Mouse (Mus musculus) right cerebral cortex, postnatal 36 days (tissue): ENCODE measurements around the gene Acox2.

Experiments used
- DNase-seq, 2 experiments: peaks; one replicate each; pipeline ENCODE4 v3.0.0; 2022; ENCODE audit warnings: low spot score in 2 of 2, mixed read lengths in 1 of 2

The Acox2 gene

DNA sequence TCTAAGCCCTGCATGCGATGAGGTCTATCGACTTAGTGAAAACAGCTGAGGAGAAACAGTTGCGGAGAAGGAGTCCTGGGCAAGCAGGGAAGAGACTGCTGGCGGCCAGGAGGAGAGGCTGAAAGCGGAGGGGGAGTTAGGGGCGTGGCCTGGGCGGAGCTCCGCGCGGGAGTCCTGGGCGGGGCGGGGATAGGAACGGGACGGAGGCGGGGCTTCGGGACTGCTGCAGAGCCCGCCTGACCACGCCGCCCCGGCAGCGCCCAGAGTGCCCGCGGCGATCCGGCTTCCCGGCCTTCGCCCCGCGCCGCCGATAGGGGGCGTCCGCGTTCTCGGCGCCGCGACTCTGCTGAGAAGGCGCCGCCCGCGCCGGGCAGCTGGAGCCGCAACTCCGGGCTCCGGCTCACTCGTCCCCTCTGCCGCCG lies 45.3 kb downstream of the Acox2 start, which contains the start of gene Kctd6:
Gene Kctd6 (plus strand): TSS at position 338 of the 422 bp plus-strand sequence.
- peak; percentile 96 for DNase-seq

DNA sequence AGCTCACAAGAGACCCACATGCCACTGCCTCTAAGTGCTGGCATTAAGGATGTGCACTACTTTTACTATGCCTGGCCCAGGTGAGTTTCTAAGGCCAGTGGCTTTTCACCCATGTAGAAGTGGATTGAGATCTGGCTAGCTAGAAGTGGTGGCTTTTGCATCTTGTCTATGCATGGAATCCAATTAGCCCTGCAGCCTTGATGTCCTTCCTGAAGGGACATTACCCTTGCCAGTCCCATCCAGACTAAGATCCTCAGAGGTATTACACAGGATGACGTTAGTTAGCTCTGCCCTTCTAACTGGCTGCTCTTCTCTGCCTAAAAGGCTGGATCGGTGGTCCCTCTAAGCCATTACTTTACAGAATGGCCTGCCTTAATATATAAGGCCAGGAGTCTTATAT lies 46.2 kb downstream of the Acox2 start:
- no peak for DNase-seq

GRCm38 (mm10) chr14:8209896-8210295 lies 49.3 kb downstream of the Acox2 start:
- DNase-seq = no peak

DNA sequence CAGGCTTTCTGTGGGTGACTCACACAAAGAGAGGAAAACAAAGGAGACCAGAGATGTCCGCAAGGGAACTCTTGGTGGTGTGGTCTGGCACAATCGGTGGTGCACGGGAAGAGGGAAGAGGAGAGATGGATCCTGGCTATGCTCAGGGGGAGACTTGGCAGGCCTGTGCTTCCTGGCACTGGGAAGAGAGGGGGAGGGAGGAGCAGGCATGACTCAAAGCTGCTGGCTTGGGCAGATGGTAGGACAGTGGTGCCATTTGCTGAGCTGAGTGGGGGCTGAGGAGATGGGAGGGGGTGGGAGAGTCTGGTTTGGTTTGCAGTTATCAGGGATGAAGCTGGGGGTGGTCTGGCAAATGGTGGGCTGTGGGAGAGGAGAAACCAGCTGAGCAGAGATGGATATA lies 50.3 kb downstream of the Acox2 start:
- DNase-seq = peak; percentile 79 to 83

- no peak for DNase-seq
Observed at GRCm38 (mm10) chr14:8207543-8207942, 51.6 kb downstream of the Acox2 start.

DNA sequence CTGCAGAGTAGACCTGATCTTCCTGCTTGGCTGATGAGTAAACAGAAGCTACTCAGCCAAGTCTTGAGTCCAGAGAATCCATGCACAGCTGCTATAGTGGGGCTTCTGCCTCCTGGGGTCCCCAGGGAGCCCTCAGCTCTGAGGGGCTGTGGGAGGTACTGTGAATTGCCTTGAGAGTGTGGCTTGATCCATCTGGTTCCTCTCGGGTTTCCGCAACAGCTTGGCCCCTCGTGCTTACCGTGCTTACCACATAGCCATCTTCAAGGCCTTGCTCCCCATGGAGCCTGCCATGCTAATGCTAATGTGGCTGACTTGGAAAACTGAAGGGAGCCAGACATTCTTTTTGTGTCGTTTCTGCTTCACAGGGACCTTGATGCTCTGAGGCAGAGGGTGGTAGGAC lies 52.0 kb downstream of the Acox2 start:
- DNase-seq = no peak

GRCm38 (mm10) chr14:8206179-8206910 lies 52.8 kb downstream of the Acox2 start:
- DNase-seq = no peak

GRCm38 (mm10) chr14:8201715-8202114 lies 57.4 kb downstream of the Acox2 start:
- no peak for DNase-seq

- DNase-seq = no peak
Observed at GRCm38 (mm10) chr14:8200769-8201168, 58.4 kb downstream of the Acox2 start.

- no peak for DNase-seq
Observed at GRCm38 (mm10) chr14:8192727-8193126, 66.4 kb downstream of the Acox2 start.

DNA sequence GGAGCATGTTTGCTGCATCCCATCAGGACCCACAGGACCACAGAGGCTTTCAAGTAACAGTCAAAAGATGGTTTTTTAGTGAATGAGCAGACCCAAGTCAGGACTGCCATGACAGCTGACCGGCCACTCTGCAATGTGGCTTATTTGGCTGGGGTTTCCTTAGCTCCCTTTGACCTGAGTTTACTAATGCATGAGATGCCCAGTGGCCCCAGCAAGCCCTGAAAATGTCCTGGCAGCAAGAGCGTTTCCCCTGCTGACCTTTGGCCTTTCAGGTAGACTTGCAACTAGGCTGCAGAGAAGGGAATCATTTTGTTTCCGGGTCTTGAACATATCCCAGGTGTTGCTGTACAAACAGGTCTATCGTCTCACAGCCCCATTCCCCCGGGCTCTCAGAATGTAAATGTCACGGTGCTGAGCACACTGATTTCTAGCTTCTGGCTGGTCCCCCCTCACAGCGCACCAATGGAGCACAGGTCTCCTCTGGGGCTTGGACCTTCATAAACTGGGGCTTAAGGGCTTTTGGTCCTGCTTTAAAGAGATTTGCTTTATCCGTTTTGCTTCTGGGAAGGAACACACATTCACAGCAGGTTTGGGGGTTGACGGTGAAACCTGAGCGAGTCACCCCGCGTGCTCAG lies 67.7 kb downstream of the Acox2 start:
- no peak for DNase-seq

DNA sequence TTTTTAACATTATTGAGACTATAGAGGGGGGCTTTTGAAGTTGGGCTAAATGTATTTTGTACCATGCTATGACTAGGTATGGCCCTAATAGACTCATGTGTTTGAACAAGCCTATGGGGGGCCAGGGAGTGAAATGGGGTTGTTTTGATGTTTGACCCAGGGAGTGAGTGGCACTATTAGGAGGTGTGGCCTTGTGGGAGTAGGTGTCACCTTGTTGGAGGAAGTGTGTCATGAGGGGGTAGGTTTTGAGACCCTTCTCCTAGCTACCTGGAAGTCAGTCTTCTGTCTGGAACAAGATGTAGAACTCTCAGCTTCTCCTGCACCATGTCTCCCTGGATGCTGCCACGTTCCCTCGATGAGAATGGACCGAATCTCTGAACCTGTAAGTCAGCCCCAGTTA lies 68.6 kb downstream of the Acox2 start:
- DNase-seq = no peak

- DNase-seq = peak; percentile 68 to 84
Observed at GRCm38 (mm10) chr14:8186278-8187045, 72.7 kb downstream of the Acox2 start.

DNA sequence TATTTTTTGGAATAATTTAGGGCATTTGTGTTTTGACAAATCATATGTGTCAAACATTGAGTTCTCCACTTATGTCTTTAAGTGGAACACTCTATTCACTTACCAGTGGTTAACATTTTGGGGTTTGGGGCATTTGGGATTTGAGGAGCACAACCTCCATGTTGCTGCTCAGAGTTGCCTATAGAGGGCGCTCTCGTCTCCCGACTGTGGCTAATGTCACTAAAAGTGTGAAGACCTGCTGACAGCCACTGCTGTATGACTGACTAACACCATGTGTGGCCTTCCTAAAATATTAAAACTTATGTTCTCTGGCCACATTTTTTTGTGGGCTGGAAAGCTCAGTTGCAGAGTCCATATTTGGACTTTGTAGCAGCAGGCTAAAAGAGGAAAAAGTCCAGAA lies 75.8 kb downstream of the Acox2 start:
- DNase-seq = no peak

DNA sequence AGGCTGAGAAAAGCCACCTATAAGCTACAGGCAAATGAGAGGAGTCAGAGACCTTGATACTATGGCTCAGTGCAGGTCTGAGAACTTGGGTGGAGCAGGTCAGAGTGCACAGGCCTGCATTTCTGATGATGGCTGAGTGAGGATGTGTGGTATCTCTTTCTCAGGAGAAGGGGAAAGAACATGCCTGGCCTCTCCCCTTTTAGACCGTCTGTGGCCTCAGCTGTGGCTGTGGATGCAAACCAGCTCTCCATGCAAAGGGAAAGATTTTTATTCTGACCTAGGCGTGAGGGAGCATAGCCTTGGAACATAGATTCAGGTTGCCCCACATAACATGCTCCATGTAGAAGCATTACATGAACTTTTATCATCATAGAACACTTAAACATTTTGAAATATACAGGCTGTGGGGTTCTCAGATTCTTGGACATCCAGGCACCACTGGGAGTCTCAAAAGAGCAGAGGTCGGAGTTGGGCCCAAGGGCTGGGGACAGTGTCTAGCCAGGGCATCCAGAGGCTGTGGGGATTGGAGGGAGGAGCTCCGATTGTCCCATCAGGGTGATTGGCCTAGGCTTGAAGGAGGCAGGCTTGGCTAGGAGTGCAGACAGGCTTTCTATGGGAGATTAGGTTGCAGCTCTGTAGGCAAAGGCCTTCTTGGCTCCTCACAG lies 78.7 kb downstream of the Acox2 start:
- DNase-seq = no peak

DNA sequence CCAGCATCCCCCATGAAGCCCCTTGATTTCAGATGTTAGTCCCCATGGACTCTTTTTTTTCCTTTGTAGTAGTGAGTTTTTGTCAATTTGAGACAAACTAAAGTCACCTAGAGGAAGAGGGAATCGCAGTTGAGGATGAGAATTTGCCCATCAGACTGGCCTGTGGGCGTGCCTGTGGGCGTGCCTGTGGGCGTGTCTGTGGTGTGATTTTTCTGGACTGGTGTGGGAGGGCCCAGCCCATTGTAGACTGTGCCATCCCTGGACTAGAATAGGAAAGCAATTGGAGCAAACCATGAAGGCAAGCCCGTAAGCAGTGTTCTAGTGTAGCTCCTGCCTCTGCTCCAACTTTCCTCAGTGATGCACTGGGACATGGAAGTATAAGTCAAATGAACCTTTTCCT lies 82.9 kb downstream of the Acox2 start:
- DNase-seq = no peak
